Mouse (Mus musculus): ENCODE results near the gene Mdga1. TPM values are rescaled to one million over a fixed set of nuclear protein-coding genes. Genes with fewer than 3 reads are reported as not detected.

The Mdga1 gene
- total RNA-seq, 2 experiments from 2014 or later, result 2.3 to 8.3 TPM

- no peak for ATAC-seq (replicated peaks; ENCODE audit: poor library complexity)
These were observed 44.0 kb downstream of the Mdga1 start for GRCm38 (mm10) chr17:29925608-29926606.

GRCm38 (mm10) chr17:29920089-29920488, 49.8 kb downstream of the Mdga1 start:
- no peak for ATAC-seq (replicated peaks; ENCODE audit: poor library complexity)

DNA sequence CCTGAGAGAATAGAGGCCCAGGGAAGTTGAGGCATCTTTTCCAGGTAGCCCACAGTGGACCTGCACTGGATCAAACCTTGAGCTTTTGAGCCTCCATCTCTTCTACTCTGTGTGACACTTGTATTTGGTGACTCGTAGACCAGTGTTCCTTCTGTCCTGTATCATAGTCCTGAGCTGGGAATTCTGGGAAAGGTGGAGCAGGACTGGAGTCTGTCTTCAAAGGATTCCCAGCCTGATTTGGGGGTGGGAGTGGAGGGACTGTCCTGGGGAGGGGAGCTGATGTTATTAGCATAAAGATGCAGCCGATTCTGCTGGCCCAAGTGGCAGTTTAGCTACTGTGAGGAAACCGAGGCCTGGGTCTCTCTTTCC, 50.4 kb downstream of the Mdga1 start:
- no peak for ATAC-seq (replicated peaks; ENCODE audit: poor library complexity)

DNA sequence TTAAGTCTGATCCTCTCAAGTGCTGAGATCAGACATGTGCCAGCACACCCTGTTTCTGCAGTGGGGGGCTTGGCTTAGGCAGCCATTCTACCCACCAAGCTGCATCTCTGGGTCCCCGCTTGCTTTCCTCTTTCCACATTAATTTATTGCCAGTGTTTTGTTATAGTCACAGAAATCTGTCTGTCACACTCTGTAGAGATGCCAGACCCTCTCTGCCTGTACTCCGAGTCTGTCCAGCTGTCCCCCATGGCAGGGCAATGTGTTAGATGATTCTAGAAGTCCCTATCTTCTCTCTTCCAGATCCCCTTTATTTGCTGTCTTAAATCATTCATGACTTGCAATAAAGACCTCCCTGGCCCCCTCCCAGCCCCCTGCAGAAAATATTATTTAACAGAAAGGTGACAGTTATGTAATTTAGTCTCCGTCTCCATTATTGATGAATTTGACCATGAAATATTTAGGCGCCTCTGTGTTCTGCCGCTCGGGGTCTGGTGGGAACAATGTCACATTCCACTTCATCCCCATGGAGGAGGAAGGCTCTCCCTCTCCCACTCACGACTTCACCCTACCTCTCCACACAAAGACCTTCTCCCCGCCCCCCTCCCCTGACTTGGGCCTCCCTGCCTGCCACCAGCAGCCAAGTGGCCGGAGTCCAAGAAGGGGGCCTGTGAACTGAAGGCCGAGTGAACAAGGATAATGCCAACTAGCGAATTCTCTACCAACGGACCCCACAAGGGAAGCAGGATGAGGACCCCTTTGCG, 50.9 kb downstream of the Mdga1 start:
- ATAC-seq (replicated peaks; ENCODE audit: poor library complexity), result no peak

DNA sequence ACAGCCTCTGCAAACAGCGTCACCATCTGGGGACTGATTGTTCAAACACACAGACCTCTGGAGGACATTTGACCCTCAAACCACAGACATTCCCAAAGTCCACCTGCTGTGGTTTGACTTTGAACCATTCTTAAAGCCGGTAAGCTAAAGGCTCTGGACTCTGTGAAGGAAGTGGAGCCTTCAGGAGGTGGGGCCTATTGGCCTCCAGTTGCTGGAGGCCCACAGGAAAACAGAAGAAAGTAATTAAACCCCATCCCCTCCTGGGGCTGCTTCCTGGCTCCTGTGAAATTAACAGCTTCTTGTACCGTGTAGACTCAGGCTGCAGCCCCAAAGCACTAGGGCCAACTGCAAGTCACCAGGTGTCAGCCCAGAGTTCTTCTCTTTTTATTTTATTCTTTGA, 52.9 kb downstream of the Mdga1 start:
- ATAC-seq (replicated peaks; ENCODE audit: poor library complexity), result 0 out of 2 replicates have a peak, but pooled peaks have one; percentile 31

GRCm38 (mm10) chr17:29915820-29916219, 54.1 kb downstream of the Mdga1 start:
- ATAC-seq (replicated peaks; ENCODE audit: poor library complexity), result no peak

DNA sequence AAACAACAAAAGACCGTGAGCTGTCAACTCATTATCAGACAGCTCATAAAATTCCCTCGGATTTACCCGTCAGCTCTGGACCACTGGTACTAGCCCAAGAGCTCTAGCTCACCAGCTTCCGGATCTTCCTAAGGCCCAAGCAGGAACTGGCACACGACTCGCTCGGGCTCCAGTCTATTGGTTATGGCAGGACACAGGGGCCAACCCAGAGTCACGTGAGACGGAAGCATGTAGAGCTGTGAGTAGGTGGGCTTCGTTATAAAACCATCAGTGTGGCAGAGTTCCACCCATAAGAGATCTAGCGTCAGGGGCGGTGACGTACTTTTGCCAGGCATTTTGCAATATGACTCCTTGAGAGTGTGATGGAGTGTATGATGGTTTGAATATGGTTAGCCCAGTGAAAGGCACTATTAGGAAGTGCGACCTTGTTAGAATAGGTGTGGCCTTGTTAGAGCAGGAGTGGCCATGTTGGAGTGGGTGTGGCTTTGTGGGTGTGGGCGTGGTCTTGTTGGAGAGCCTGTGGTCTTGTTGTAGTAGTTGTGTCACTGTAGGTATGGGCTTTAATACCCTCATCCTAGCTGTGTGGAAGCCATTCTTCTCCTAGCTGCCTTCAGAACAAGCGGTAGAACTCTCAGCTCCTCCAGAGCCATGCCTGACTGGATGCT, 56.5 kb downstream of the Mdga1 start:
- no peak for ATAC-seq (replicated peaks; ENCODE audit: poor library complexity)

DNA sequence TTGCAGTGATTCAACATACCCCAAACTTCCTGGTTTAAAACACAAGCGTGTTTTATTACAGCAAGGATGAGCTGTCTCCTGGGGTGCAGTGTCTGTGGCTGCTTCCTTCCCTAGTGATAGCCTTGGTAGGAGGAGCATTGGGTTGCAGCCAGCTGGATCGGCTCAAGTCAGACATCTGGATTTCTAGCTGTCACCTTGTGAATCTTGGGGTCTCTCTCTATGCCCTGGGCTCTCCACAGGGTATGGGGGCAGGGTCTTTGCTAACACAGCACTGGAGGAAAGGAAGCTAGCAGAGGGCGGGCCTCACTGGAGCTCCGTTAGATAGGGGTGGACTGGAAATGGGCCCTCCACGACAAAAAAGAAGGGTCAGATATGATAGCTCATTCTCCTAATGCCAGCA, 57.2 kb downstream of the Mdga1 start:
- no peak for ATAC-seq (replicated peaks; ENCODE audit: poor library complexity)

DNA sequence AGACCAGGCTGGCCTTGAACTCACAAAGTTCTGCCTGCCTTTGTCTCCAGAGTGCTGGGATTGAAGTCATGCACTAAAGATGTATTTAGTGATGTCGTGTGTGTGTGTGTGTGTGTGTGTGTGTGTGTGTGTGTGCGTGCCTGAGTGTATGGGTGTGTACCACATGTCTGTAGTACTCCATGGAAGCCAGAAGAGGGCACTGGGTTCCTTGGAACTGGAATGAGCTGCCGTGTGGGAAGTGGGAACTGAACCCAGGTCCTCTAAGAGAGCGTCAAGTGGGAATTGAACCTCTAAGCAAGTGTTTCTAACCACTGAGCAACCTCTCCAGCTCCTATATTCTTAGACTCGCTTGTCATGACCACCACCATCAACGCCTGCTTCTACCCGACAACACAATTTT, 60.9 kb downstream of the Mdga1 start:
- no peak for ATAC-seq (replicated peaks; ENCODE audit: poor library complexity)

GRCm38 (mm10) chr17:29904694-29905093, 65.2 kb downstream of the Mdga1 start:
- no peak for ATAC-seq (replicated peaks; ENCODE audit: poor library complexity)

DNA sequence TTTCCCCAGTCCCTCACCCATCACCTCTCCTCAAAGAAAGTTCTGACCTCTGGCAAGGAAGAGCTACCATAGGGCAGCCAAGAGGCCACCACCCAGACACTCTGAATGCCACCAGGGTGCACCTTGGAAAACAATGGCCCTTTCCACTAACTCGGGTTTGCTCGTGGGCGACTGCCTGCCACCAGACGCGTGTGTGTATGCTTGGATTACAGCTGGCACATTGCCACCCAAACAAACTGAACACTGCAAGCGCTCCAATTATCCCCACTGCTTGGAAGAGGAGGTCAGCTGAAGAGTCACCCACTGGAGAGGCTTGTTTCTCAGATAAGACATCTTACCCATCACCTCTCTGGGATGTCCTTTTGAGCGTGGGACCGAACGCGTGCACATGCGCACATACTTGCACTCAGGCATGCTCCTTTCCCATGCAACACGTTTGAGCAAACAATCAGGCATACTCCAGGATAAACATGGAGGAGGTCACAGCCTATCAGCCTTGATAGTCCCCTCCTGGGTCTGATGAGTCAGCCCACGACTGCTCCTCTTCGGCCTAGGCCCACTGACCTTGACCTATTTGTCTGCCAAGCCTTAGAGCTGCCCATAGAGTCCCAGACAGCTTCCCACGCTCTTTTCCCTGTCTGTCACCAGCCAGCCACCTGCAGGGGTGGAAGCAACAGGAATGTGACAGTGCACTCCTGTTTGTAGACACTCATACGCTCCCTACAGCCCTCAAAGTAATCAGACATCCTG, 67.3 kb downstream of the Mdga1 start:
- ATAC-seq (replicated peaks; ENCODE audit: poor library complexity), result no peak

GRCm38 (mm10) chr17:29900289-29900688, 69.6 kb downstream of the Mdga1 start:
- ATAC-seq (replicated peaks; ENCODE audit: poor library complexity), result no peak

- peak; percentile 37; the same call in 1 of the 2 replicates for ATAC-seq (replicated peaks; ENCODE audit: poor library complexity)
These were observed 73.5 kb downstream of the Mdga1 start for GRCm38 (mm10) chr17:29896181-29897054.

- ATAC-seq (replicated peaks; ENCODE audit: poor library complexity), result no peak
These were observed 74.3 kb downstream of the Mdga1 start for GRCm38 (mm10) chr17:29895566-29895965.

DNA sequence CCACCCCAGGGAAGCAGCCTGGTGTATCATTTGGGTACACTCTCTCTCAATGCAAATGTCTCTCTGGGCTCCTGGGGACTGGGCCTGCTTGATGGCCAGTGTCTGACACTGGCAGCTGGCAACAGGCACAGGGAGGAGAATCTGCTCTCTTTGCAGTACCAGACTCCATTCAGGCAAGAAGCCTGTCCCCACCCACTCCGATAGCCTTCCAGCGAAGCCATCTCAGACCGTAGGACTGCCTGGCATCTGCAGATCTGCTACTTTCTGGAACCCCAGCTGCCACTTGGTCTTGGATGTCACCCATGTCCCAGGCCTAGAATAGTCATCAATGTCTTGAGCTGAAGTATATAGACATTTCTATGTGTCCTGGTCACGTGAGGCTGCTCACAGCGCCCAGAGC, 74.9 kb downstream of the Mdga1 start:
- ATAC-seq (replicated peaks; ENCODE audit: poor library complexity), result no peak

- ATAC-seq (replicated peaks; ENCODE audit: poor library complexity), result no peak
These were observed 79.3 kb downstream of the Mdga1 start for GRCm38 (mm10) chr17:29890451-29891110.

DNA sequence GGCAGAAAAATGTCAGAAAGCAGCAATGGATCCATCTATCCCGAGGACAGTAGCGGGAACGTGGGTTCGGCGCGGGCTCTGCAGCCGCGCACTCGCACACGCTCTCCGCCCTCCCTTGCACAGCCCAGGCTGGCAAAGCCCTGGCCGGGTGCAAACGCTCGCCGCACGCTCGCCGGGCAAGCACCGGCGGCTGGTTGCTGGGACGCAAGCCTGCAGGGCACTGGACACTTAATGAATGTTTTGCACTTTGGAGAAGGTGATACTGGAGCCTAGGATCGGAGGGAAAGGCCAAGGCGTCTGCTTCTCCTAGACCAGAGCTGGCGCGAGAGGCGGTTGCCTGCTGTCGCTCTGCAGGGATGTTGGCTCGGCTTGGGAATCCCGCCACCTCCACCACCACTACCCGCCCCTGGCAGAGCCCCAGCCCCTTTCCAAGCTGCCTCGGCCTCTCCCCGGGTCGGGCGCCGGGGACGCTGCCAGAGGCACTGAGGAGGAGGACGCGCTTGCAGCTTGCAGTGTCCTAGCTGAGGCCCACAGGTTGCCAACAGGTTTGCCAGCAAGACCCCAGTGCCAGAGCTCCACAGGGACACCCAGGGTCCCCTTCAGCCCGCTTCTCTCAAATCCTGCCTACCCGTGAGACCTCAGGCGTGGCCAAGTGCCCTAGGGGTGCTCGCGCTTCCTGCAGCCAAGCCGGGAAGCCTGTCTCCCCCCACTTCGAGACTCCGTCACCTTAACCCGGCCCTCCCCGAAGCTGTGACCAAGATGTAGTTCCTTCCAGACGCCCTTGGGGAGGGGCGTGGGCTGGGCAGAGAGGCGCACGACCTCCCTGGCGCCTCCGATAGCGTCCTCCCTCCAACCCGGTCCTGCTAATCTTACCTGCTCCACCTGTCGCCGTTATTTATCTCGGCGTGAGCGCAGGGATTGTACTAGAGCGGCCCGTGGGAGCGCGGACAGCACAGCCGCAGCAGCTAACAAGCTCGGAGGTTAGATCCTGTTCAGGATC, 80.6 kb downstream of the Mdga1 start:
- ATAC-seq (replicated peaks; ENCODE audit: poor library complexity), result peak; percentile 56
